Comparison of ENCODE assay signal across 13 mouse cellular contexts in the genomic region with DNA sequence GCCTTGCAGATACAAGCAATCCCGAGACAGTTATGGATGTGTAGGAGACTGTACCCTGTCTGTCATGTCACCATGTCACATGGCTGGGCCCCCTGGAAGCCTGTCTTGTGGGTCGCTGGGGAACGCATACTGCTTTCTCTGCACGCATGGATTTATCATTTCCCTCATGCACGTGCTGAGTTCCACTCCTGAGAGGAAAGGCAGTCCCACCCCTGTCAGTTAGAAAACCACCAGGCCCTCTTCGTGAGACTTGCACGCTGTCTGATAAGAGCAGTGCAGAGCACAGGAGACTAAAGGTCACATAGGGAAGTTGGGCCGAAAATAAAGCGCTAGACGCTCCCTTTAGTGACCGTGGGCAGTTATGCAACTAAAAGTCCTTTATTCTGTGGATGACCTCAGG.
DNase-seq lines count a peak whose midpoint lies in the region; ATAC-seq lines count a peak whose summit lies in the region.
"Had no signal": no experiment of that assay in that cellular context is flagged by ENCODE, and none has a peak within 500 bp of the region (broad histone marks: within the 10 kb centered on the region; RNA-seq: fewer than 3 reads in every experiment).

No protein-coding gene starts in this region.

- ATAC-seq in erythroblast, adult 5-6 weeks (replicated peaks; ENCODE audit: low FRiP score, poor library complexity, severe bottlenecking): peak; percentile 70
- ATAC-seq in limb, embryonic 15.5 days (ENCODE audit: insufficient number of reproducible peaks, low FRiP score, low TSS enrichment, low read depth): no peak
- ATAC-seq in megakaryocyte-erythroid progenitor cell, adult 5-6 weeks (replicated peaks; ENCODE audit: low FRiP score, low TSS enrichment, poor library complexity, severe bottlenecking): peak; percentile 63
- ATAC-seq in forebrain, embryonic 15.5 days (replicated peaks): no peak
- ATAC-seq: forebrain, embryonic 14.5 days had no signal

- H3K9ac ChIP-seq in limb, embryonic 15.5 days: no peak overlapping the region
- H3K9ac ChIP-seq in forebrain, embryonic 15.5 days (replicated peaks): no peak overlapping the region
- H3K9ac ChIP-seq: neural tube, embryonic 12.5 days; stomach, embryonic 15.5 days had no signal

- no peak overlapping the region for H3K4me3 ChIP-seq in limb, embryonic 15.5 days
- no peak overlapping the region for H3K4me3 ChIP-seq in forebrain, embryonic 15.5 days
- H3K4me3 ChIP-seq: midbrain, embryonic 10.5 days; neural tube, embryonic 12.5 days; stomach, embryonic 15.5 days had no signal

- H3K27me3 ChIP-seq in limb, embryonic 15.5 days: no peaks in the 10 kb centered on the region
- H3K27me3 ChIP-seq in forebrain, embryonic 15.5 days: no peaks in the 10 kb centered on the region
- H3K27me3 ChIP-seq: neural tube, embryonic 12.5 days; stomach, embryonic 15.5 days had no signal

- H3K36me3 ChIP-seq in limb, embryonic 15.5 days: no peaks in the 10 kb centered on the region
- no peaks in the 10 kb centered on the region for H3K36me3 ChIP-seq in forebrain, embryonic 15.5 days
- H3K36me3 ChIP-seq: midbrain, embryonic 10.5 days; neural tube, embryonic 12.5 days; stomach, embryonic 15.5 days had no signal

- H3K4me2 ChIP-seq in limb, embryonic 15.5 days: no peak overlapping the region
- H3K4me2 ChIP-seq in forebrain, embryonic 15.5 days (replicated peaks): no peak overlapping the region
- H3K4me2 ChIP-seq: neural tube, embryonic 12.5 days; stomach, embryonic 15.5 days had no signal

- H3K27ac ChIP-seq in limb, embryonic 15.5 days: 0 out of 2 replicates have a peak overlapping the region, but pooled peaks have one; percentile 43
- H3K27ac ChIP-seq in forebrain, embryonic 15.5 days (replicated peaks): no peak overlapping the region
- H3K27ac ChIP-seq: midbrain, embryonic 10.5 days; neural tube, embryonic 12.5 days; stomach, embryonic 15.5 days had no signal

- no peaks in the 10 kb centered on the region for H3K9me3 ChIP-seq in limb, embryonic 15.5 days
- H3K9me3 ChIP-seq in forebrain, embryonic 15.5 days: no peaks in the 10 kb centered on the region
- H3K9me3 ChIP-seq: midbrain, embryonic 10.5 days; neural tube, embryonic 12.5 days; stomach, embryonic 15.5 days had no signal

- DNase-seq in heart, adult 11 months: peak; percentile 96
- no peak for DNase-seq in heart, postnatal 14 days
- DNase-seq in retina, postnatal 1 day: no peak
- DNase-seq in right cerebral cortex, adult 2 months (ENCODE audit: low spot score in 2 of 2): no peak
- DNase-seq: kidney, adult 11 months had no signal

- 68% methylated on average over 11 of the region's 11 CpGs for WGBS in limb, embryonic 15.5 days
- WGBS in forebrain, embryonic 15.5 days: 85% methylated on average over 11 of the region's 11 CpGs

- H3K4me1 ChIP-seq in limb, embryonic 15.5 days: peaks cover 9% of the 10 kb centered on the region; the same call in 1 of the 2 replicates
- H3K4me1 ChIP-seq in forebrain, embryonic 15.5 days: no peaks in the 10 kb centered on the region
- H3K4me1 ChIP-seq: neural tube, embryonic 12.5 days; stomach, embryonic 15.5 days had no signal

- intact Hi-C loops in heart, postnatal 14 days (cut with DNase I): no loop called here

Comparison
In these comparisons a context has a peak if more than half of its experiments do, and no peak if none do; other contexts are left out.
1. ATAC-seq: peak in erythroblast, adult 5-6 weeks (single experiment) and megakaryocyte-erythroid progenitor cell, adult 5-6 weeks (single experiment); none in limb, embryonic 15.5 days (single experiment) and forebrain, embryonic 15.5 days (single experiment).